Mouse (Mus musculus) neural tube, postnatal 0 days (tissue): ENCODE results near the gene AU022252. TPM values are rescaled to one million over a fixed set of nuclear protein-coding genes. Genes with fewer than 3 reads are reported as not detected.

Source experiments
- polyA plus RNA-seq: library from polyadenylated mRNA; unstranded; fragments of >200 nt; fragmentation: Nextera tagmentation; extraction: Ambion mirVana; gene quantifications from 2 replicates; pipeline ENCODE4 v1.2.1, GENCODE M21; 2015

AU022252 gene
- polyA plus RNA-seq: 19.6 and 25.0 TPM in 2 replicates

DNA sequence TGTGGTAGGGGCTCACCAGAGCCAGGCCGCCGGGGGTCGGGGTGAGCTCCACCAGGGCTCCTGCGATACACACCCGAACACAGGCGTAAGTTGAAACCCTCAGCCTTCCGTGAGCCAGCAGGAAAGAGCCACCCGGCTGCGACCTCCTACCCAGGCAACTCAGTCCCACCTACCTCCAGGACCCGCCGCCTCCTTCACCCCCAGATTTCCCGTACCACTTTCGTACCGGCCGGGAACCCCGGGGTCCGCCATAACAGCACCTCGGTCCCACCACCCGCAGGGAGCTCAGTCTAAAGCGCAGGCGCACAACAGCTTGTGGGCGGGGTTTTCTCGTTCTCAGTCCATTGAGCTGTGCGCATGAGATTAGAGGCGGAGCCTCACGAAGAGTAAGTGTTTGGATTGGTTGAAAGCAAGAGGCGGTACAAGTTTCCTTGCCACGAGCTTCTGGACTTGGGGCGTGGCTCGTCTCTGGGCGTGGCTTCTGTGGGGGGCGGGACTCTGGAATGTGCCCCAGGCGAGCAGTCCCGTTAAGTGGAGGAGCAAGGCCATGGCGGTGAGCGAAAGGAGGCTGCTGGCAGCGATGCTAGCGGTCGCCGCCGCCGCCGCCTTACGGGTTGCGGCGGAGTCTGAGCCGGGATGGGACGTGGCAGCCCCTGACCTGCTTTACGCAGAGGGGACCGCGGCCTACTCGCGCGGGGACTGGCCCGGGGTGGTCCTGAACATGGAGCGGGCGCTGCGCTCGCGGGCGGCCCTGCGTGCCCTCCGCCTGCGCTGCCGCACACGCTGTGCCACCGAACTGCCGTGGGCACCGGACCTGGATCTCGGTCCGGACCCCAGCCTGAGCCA is at the start of gene AU022252, which contains the start of gene P3h1:
AU022252 (minus strand) TSS at position 303 of the 846 bp plus-strand sequence.
P3h1 (plus strand) TSS at position 506 of the 846 bp plus-strand sequence.

DNA sequence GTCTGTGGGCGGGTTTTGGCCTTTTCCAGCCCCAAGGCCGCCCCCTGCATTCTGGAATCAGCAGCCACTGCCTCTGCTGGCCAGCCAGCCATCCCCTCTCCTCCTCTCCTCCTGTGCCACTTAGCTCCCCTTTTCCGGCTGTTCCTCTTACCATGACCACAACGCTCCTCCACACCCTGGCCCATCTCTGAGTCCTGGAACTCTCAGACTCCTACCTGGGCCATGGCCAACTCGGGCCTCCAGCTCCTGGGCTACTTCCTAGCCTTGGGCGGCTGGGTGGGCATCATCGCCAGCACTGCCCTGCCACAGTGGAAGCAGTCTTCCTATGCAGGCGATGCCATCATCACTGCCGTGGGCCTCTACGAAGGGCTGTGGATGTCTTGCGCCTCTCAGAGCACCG is 22.8 kb upstream of the AU022252 start, which contains the start of gene Cldn19:
Cldn19 (plus strand) TSS at position 64 of the 400 bp plus-strand sequence.

DNA sequence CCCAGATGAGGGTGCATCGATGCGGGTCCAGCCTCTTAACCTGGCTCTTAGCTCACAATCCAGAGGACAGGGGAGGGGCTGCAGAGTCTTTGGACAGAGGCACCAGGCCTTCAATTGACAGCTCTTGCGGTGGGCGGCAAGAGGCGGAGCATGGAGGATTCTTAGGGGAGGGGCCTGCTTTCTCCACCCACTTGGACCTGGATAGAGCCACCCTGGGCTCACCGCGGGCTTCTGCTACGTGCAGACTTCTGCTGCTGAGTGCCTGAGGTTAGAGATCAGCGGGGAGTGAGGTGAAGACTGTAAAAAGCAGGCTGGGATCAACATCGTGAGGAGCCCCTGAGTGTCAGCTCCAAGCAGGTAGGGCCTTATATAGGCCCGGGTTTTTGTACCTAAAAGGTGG is 14.3 kb downstream of the AU022252 start, which contains the start of gene Tmem269:
Tmem269 (minus strand) TSS at position 49 of the 400 bp plus-strand sequence.

DNA sequence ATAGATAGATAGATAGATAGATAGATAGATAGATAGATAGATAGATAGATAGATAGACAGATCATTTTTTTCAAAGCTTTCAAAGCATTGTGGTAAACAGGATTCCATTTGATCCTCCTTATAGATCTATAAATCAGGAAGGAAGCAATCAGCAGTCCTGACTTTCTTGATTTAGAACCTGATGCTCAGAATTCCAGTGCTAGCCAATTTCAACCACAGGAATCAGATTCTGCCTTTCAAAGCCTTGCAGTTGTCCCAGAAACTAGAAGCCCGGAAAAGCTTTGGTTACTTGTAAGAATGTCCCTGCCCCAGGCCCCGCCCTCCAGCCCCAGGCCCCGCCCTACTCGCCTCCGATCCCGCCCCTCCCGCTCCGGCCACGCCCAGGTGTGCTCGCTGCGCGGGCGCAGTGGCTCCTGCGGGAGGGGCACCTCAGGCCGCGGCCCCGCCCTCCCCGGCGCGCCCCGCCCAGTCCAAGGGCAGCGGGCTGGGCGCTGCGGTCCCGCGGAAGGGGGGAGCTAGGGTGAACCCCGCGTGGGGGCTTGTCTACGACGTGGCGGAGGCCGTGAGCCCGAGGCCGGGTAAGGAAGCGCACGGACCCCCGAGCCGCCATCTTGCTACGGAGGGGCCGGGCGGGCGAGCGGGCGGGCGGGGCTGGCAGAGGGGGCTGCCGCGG is 37.5 kb downstream of the AU022252 start, which contains the start of gene Svbp:
Svbp (plus strand) TSS at position 398 of the 673 bp plus-strand sequence.

DNA sequence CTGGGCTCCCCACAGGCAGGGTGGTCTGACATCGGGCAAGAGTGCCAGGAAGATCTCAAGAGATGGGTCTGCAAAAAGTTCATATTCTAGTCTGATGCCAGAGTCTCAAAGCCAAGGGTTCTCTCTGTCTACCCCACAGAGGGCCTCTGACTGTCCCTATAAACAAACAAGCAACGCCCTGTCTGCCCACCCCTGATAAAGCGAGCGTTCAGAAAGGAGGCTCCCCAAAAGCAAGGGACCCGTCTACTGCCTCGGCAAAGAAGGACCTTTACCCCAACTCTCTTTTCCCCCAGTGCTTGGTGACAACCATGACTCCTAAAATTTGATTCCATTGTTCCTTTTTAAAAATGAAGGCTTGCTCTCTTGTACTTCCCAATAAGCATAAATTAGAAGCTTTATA is 42.6 kb downstream of the AU022252 start, which contains the start of gene Ermap:
Ermap (minus strand) TSS at position 148 of the 400 bp plus-strand sequence.

DNA sequence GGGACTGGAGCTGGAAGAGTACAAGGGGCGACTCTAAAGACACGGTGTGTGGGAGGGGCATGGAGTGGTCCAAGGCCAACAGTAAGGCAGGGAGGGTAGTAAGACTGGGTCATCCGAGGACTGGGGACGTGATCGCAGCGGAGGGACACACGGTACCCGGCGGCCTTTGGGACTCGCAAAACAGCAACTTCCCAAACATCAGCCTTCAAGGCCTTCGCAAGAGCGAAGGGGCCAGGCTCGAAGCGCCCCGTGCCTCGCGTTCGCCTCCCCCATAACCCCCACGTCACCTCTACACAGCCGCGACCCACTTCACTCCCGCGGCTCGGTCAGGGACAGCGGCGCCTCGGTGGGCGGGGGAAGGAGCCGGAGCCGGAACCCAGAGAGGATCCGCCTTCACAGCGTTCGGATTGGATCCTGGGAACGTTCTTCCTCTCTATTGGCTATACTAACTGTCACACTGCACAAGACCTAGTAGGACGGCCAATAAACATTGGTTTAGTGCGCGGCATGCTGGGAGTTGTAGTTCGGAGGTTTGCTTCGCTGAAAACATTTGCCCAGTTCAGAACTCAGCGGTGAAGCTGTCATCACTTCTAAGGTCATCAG is 58.6 kb downstream of the AU022252 start, which contains the start of gene Zfp691:
Zfp691 (minus strand) TSS at position 345 of the 603 bp plus-strand sequence.

Other genes starting within 250 kb of the AU022252 start
- 49.0 and 56.7 TPM in 2 replicates for gene Slc2a1, start 124.0 kb downstream of the AU022252 start, polyA plus RNA-seq
- gene Zfp691, start 58.5 kb downstream of the AU022252 start, polyA plus RNA-seq: 3.4 and 3.7 TPM in 2 replicates
- 0.43 and 0.82 TPM in 2 replicates for gene Ermap, start 42.7 kb downstream of the AU022252 start, polyA plus RNA-seq
- gene Svbp, start 37.4 kb downstream of the AU022252 start, polyA plus RNA-seq: 176 and 177 TPM in 2 replicates
- 0.13 and 0.41 TPM in 2 replicates for gene Tmem269, start 14.5 kb downstream of the AU022252 start, polyA plus RNA-seq
- gene P3h1, start 203 bp upstream of the AU022252 start, polyA plus RNA-seq: 12.8 and 13.9 TPM in 2 replicates
- gene Cldn19, start 22.7 kb upstream of the AU022252 start, polyA plus RNA-seq: 5.6 and 6.3 TPM in 2 replicates
- 978 and 1,085 TPM in 2 replicates for gene Ybx1, start 61.9 kb upstream of the AU022252 start, polyA plus RNA-seq
- 42.3 and 44.7 TPM in 2 replicates for gene Ppih, start 87.8 kb upstream of the AU022252 start, polyA plus RNA-seq
- 21.9 and 24.6 TPM in 2 replicates for gene Ccdc30, start 182.8 kb upstream of the AU022252 start, polyA plus RNA-seq
- 28.1 and 34.0 TPM in 2 replicates for gene Ppcs, start 189.7 kb upstream of the AU022252 start, polyA plus RNA-seq
- gene Zmynd12, start 190.1 kb upstream of the AU022252 start, polyA plus RNA-seq: 0.40 and 0.64 TPM in 2 replicates